Mouse (Mus musculus) urinary bladder, postnatal 25 days (tissue): Measurements from ENCODE around the gene Sprr2e.

Experiments used
- DNase-seq: peaks from one replicate; pipeline ENCODE4 v3.0.0; 2022; ENCODE audit warnings: low spot score

Sprr2e gene

GRCm38 (mm10) chr3:92351843-92352242, at the start of gene Sprr2e:
Gene Sprr2e (plus strand): TSS chr3:92352143.
- no peak for DNase-seq

GRCm38 (mm10) chr3:92307406-92307805, 44.5 kb upstream of the Sprr2e start:
- no peak for DNase-seq

GRCm38 (mm10) chr3:92316320-92316719, 35.6 kb upstream of the Sprr2e start, which contains the start of gene Sprr2b:
Gene Sprr2b (plus strand): TSS chr3:92316620.
- DNase-seq = no peak

GRCm38 (mm10) chr3:92317384-92317783, 34.6 kb upstream of the Sprr2e start:
- DNase-seq = no peak

GRCm38 (mm10) chr3:92336278-92336677, 15.7 kb upstream of the Sprr2e start:
- DNase-seq = no peak

- DNase-seq = no peak
Measured at GRCm38 (mm10) chr3:92338840-92339239, 13.1 kb upstream of the Sprr2e start, which contains the start of gene Sprr2d. Gene Sprr2d (plus strand): TSS chr3:92339140.

- no peak for DNase-seq
Measured at GRCm38 (mm10) chr3:92361619-92362018, 9.7 kb downstream of the Sprr2e start.

GRCm38 (mm10) chr3:92364887-92365286, 12.9 kb downstream of the Sprr2e start, which contains the start of gene Sprr2f:
Gene Sprr2f (plus strand): TSS chr3:92365187.
- DNase-seq = no peak

GRCm38 (mm10) chr3:92373613-92374012, 21.7 kb downstream of the Sprr2e start:
- no peak for DNase-seq

- DNase-seq = no peak
Measured at GRCm38 (mm10) chr3:92385385-92385784, 33.4 kb downstream of the Sprr2e start, which contains the start of gene Sprr2h. Gene Sprr2h (plus strand): TSS chr3:92385685.

GRCm38 (mm10) chr3:92394301-92394700, 42.4 kb downstream of the Sprr2e start:
- DNase-seq = no peak
